Mouse (Mus musculus): ENCODE measurements at regions not wholly inside any gene's neighbourhood (a gene's known extent, or its start where the extent isn't known, plus 50 kb on each side); places are given as distances from the start of the nearest gene placed in this dataset.

DNA sequence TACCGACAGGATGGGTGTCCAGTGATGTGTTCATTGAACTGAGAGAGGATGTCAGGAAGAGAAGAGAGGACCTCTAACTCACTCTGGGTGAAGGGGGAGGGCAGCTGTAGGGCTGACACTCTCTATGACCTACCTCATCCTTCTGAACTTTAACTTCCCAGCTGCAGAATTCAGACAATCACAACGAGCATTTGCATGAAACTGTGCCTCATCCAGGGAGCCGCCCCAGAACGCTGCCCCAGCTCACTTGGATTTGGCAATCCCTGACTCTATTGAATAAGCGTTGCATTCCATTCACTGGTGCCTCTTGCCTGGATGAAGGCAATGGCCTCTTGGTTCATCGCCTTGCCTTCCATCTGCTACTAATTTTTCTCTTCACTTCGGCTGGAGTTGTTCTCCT lies 223.9 kb upstream of the Gm12728 start:
- DNase-seq = no peak
- TF ChIP-seq POLR2A (IDR thresholded peaks at IDR 0.05; ENCODE audit: low read depth, low read length) (no peak), CTCF (conservative IDR thresholded peaks at IDR 0.05; ENCODE audit: insufficient read depth, insufficient read length, low read depth, low read length) (no peak)
- H3K27ac ChIP-seq (ENCODE audit: insufficient read depth, low read depth, low read length) = no peak overlapping the region
- H3K27me3 ChIP-seq (replicated peaks; ENCODE audit: control insufficient read depth, insufficient read depth, low read length) = no peaks in the 10 kb centered on the region
- H3K4me1 ChIP-seq (ENCODE audit: control insufficient read depth, insufficient read depth, low read length) = no peaks in the 10 kb centered on the region
- H3K4me3 ChIP-seq (ENCODE audit: insufficient read depth, low read depth, low read length) = no peak overlapping the region
- 86% methylated on average over 7 of the region's 7 CpGs for WGBS
- H3K36me3 ChIP-seq (ENCODE audit: control insufficient read depth, insufficient read depth, low read length) = no peaks in the 10 kb centered on the region

GRCm38 (mm10) chr4:105566513-105567457 lies 222.9 kb upstream of the Gm12728 start:
- no peak overlapping the region for H3K27ac ChIP-seq (ENCODE audit: insufficient read depth, low read depth, low read length)
- no peaks in the 10 kb centered on the region for H3K36me3 ChIP-seq (ENCODE audit: control insufficient read depth, insufficient read depth, low read length)
- TF ChIP-seq CTCF (conservative IDR thresholded peaks at IDR 0.05; ENCODE audit: insufficient read depth, insufficient read length, low read depth, low read length) = no peak
- no peak for TF ChIP-seq POLR2A (IDR thresholded peaks at IDR 0.05; ENCODE audit: low read depth, low read length)
- WGBS = 56% methylated on average over 8 of the region's 8 CpGs
- H3K4me1 ChIP-seq (ENCODE audit: control insufficient read depth, insufficient read depth, low read length) = no peaks in the 10 kb centered on the region
- no peak for DNase-seq
- H3K4me3 ChIP-seq (ENCODE audit: insufficient read depth, low read depth, low read length) = no peak overlapping the region
- no peaks in the 10 kb centered on the region for H3K27me3 ChIP-seq (replicated peaks; ENCODE audit: control insufficient read depth, insufficient read depth, low read length)

DNA sequence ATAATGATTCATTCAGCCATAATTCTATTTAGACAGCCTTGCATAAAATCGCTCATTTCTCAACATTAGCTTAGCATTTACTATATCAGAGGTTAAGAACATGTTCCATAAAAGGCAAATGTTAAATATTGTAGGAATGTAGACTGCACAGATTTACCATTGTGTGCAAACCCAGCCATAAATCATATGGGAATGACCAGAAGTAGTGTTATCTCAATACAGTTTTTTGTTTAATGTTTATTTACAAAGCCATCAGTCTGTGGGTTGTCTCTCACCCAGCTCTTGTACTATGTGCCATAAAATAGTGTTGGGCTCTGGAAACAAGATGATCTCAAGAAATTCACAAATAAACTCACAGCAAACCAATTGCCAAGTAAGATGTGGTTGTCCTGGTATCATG lies 220.0 kb upstream of the Gm12728 start:
- no peak for DNase-seq
- H3K27me3 ChIP-seq (replicated peaks; ENCODE audit: control insufficient read depth, insufficient read depth, low read length) = no peaks in the 10 kb centered on the region
- no peak overlapping the region for H3K4me3 ChIP-seq (ENCODE audit: insufficient read depth, low read depth, low read length)
- 86% methylated on average over 1 of the region's 1 CpGs for WGBS
- no peaks in the 10 kb centered on the region for H3K36me3 ChIP-seq (ENCODE audit: control insufficient read depth, insufficient read depth, low read length)
- H3K4me1 ChIP-seq (ENCODE audit: control insufficient read depth, insufficient read depth, low read length) = no peaks in the 10 kb centered on the region
- H3K27ac ChIP-seq (ENCODE audit: insufficient read depth, low read depth, low read length) = no peak overlapping the region
- TF ChIP-seq CTCF (conservative IDR thresholded peaks at IDR 0.05; ENCODE audit: insufficient read depth, insufficient read length, low read depth, low read length) (no peak), POLR2A (IDR thresholded peaks at IDR 0.05; ENCODE audit: low read depth, low read length) (no peak)

GRCm38 (mm10) chr4:105575550-105575949 lies 214.1 kb upstream of the Gm12728 start:
- no peaks in the 10 kb centered on the region for H3K4me1 ChIP-seq (ENCODE audit: control insufficient read depth, insufficient read depth, low read length)
- H3K27me3 ChIP-seq (replicated peaks; ENCODE audit: control insufficient read depth, insufficient read depth, low read length) = no peaks in the 10 kb centered on the region
- H3K36me3 ChIP-seq (ENCODE audit: control insufficient read depth, insufficient read depth, low read length) = no peaks in the 10 kb centered on the region
- TF ChIP-seq POLR2A (IDR thresholded peaks at IDR 0.05; ENCODE audit: low read depth, low read length) (no peak), CTCF (conservative IDR thresholded peaks at IDR 0.05; ENCODE audit: insufficient read depth, insufficient read length, low read depth, low read length) (no peak)
- H3K4me3 ChIP-seq (ENCODE audit: insufficient read depth, low read depth, low read length) = no peak overlapping the region
- 61% methylated on average over 2 of the region's 2 CpGs for WGBS
- no peak for DNase-seq
- no peak overlapping the region for H3K27ac ChIP-seq (ENCODE audit: insufficient read depth, low read depth, low read length)

DNA sequence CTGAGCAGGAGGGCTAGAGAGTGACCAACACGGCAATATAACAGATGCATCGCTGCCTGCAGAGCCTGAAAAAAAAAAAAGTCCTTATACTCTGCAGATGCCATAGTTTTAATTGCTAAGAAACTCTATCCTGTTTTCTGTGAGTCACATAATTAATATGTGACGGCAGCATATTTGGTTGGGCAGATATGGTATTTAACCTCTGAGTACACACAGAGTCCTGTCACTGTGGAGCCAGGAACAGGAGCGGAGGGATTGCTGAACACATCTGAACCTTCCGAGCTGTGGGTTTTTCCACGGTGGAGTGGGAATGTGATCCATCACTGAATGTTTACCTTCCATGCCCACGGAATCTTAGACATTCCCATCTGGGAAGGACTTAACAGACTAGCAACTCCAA lies 208.7 kb upstream of the Gm12728 start:
- Histone ChIP-seq H3K36me3 (ENCODE audit: control insufficient read depth, insufficient read depth, low read length) (no peaks in the 10 kb centered on the region), H3K4me3 (ENCODE audit: insufficient read depth, low read depth, low read length) (no peak overlapping the region), H3K4me1 (ENCODE audit: control insufficient read depth, insufficient read depth, low read length) (no peaks in the 10 kb centered on the region)

DNA sequence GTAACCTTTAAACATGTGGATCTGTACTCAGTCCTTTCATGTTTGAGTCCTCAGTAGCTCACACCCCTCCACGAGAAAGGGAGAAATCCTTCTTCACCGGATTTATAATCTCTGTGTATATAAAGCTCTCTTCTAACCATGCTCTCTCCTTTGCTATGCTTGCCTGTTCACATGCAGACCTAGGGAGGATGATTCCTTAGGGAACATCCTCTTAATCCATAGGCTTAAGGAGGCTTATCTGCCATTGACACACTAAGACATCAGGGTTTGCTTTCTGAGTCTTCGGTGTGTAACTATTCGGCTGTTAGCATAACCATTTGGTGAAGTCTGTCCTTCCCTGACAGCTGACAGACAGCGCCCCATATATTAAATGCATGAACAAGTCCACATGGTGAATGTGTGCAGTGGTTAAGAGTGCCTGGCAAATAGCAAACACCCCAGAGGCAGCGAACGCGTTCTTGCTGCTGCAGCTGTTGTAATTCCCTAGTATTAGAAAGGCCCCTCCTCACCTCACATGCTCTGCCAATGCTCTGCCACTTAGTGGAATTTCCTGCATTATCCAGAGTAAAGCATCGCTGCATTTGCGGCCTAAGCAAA lies 205.2 kb upstream of the Gm12728 start:
- H3K27me3 ChIP-seq (replicated peaks; ENCODE audit: control insufficient read depth, insufficient read depth, low read length) = no peaks in the 10 kb centered on the region
- H3K27ac ChIP-seq (ENCODE audit: insufficient read depth, low read depth, low read length) = no peak overlapping the region
- H3K4me3 ChIP-seq (ENCODE audit: insufficient read depth, low read depth, low read length) = no peak overlapping the region
- no peak for TF ChIP-seq CTCF (conservative IDR thresholded peaks at IDR 0.05; ENCODE audit: insufficient read depth, insufficient read length, low read depth, low read length)
- no peak for TF ChIP-seq POLR2A (IDR thresholded peaks at IDR 0.05; ENCODE audit: low read depth, low read length)
- no peaks in the 10 kb centered on the region for H3K36me3 ChIP-seq (ENCODE audit: control insufficient read depth, insufficient read depth, low read length)
- H3K4me1 ChIP-seq (ENCODE audit: control insufficient read depth, insufficient read depth, low read length) = no peaks in the 10 kb centered on the region
- 91% methylated on average over 10 of the region's 10 CpGs for WGBS
- DNase-seq = no peak

More for the DNA sequence above, 208.7 kb upstream of the Gm12728 start:
- Histone ChIP-seq H3K27ac (ENCODE audit: insufficient read depth, low read depth, low read length) (no peak overlapping the region), H3K27me3 (replicated peaks; ENCODE audit: control insufficient read depth, insufficient read depth, low read length) (no peaks in the 10 kb centered on the region)
- WGBS = 53% methylated on average over 7 of the region's 7 CpGs
- TF ChIP-seq POLR2A (IDR thresholded peaks at IDR 0.05; ENCODE audit: low read depth, low read length) (no peak), CTCF (conservative IDR thresholded peaks at IDR 0.05; ENCODE audit: insufficient read depth, insufficient read length, low read depth, low read length) (no peak)
- no peak for DNase-seq

- Histone ChIP-seq H3K4me1 (ENCODE audit: control insufficient read depth, insufficient read depth, low read length) (no peaks in the 10 kb centered on the region), H3K27me3 (replicated peaks; ENCODE audit: control insufficient read depth, insufficient read depth, low read length) (no peaks in the 10 kb centered on the region), H3K4me3 (ENCODE audit: insufficient read depth, low read depth, low read length) (no peak overlapping the region), H3K36me3 (ENCODE audit: control insufficient read depth, insufficient read depth, low read length) (no peaks in the 10 kb centered on the region), H3K27ac (ENCODE audit: insufficient read depth, low read depth, low read length) (no peak overlapping the region)
- WGBS = 82% methylated on average over 1 of the region's 1 CpGs
- no peak for DNase-seq
- TF ChIP-seq POLR2A (IDR thresholded peaks at IDR 0.05; ENCODE audit: low read depth, low read length) = no peak
- TF ChIP-seq CTCF (conservative IDR thresholded peaks at IDR 0.05; ENCODE audit: insufficient read depth, insufficient read length, low read depth, low read length) = no peak
Measured at GRCm38 (mm10) chr4:105603661-105604060, 186.0 kb upstream of the Gm12728 start.
